Mouse (Mus musculus) stomach, embryonic 16.5 days (tissue): ENCODE results near the gene Incenp. TPM values are rescaled to one million over a fixed set of nuclear protein-coding genes. Genes with fewer than 3 reads are reported as not detected.
"Not testable (repeated sequence)": the region's sequence is repeated elsewhere in the genome, so short reads cannot be mapped to it uniquely, and the experiment has no call there.

Experiments
- ATAC-seq: fragments of 200-750 bp; cut with Nextera tagmentation; 2 replicates; pipeline ENCODE4 v1.8.0; 2017; ENCODE audit warnings: moderate number of reproducible peaks, moderate TSS enrichment; ENCODE audit not compliant: insufficient read depth, low FRiP score
- H3K27ac ChIP-seq: fragments of 300-500 bp; sonication (generic); 2 replicates; pipeline ENCODE4 v1.5.1; 2014; ENCODE audit warnings: low read length
- H3K27me3 ChIP-seq: fragments of 300-500 bp; sonication (generic); 2 replicates; pipeline ENCODE4 v1.6.1; 2014; ENCODE audit warnings: low read length, control low read depth, mixed read lengths; ENCODE audit not compliant: control insufficient read depth, insufficient read depth
- H3K36me3 ChIP-seq: fragments of 300-500 bp; sonication (generic); 2 replicates; pipeline ENCODE4 v1.6.1; 2014; ENCODE audit warnings: low read length; ENCODE audit not compliant: control insufficient read depth, insufficient read depth
- H3K4me1 ChIP-seq: fragments of 300-500 bp; sonication (generic); 2 replicates; pipeline ENCODE4 v1.6.1; 2014; ENCODE audit warnings: low read length, control low read depth, mixed read lengths; ENCODE audit not compliant: control insufficient read depth, insufficient read depth
- H3K4me2 ChIP-seq: fragments of 300-500 bp; sonication (generic); 2 replicates; pipeline ENCODE4 v1.6.1; 2014; ENCODE audit warnings: low read depth, low read length, mixed read lengths
- H3K4me3 ChIP-seq: fragments of 300-500 bp; sonication (generic); replicated peaks from 2 replicates; pipeline ENCODE4 v1.5.1; 2014; ENCODE audit warnings: mild to moderate bottlenecking, low read length
- H3K9ac ChIP-seq: fragments of 300-500 bp; sonication (generic); 2 replicates; pipeline ENCODE4 v1.6.1; 2014; ENCODE audit warnings: low read length
- H3K9me3 ChIP-seq: fragments of 300-500 bp; sonication (generic); replicated peaks from 2 replicates; pipeline ENCODE4 v1.6.1; 2016; ENCODE audit warnings: low read length, control low read depth; ENCODE audit not compliant: control insufficient read depth
- WGBS: fragments of 180-500 bp; shearing (Covaris S2); extraction: QIAGEN DNeasy Blood & Tissue Kit; methylation state at CpG from one replicate; pipeline ENCODE4 v1.1.7; 2014; 5-methylcytosine and 5-hydroxymethylcytosine counted together
- polyA plus RNA-seq: library from polyadenylated mRNA; unstranded; fragments of >200 nt; fragmentation: Nextera tagmentation; extraction: Ambion mirVana; gene quantifications from 2 replicates; pipeline ENCODE4 v1.2.1, GENCODE M21; 2015

The Incenp gene
- polyA plus RNA-seq, 1 experiment from 2014 or later = 73.6 TPM

DNA sequence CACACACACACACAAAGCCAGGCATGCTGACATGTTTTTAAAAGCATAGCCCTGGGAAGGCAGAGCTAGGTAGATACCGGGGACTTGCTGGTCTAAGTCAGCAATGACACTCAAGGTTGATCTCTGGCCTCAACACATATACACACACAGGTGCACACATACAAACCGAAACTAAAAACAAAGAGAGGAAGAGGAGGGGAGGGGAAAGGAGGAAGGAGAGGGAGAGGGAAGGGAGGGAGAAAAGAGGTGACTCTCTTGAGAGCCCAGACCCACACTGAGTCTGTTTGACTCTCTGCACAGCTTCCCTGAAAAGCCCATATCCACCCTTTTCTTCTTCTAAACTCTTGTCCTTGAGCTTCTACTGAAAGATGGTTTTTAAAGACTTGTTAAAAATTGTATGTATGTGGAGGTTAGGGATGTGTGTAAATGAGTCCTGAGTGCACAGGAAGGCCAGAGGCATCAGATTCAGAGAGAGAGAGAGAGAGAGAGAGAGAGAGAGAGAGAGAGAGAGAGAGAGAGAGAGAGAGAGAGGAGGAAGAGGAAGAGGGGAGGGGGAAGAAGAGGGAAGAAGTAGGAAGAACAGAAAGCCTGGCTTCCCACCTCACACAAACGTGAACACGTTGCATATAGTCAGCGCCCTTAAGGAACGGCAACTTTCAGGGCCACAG lies 38.9 kb upstream of the Incenp start:
- no peak overlapping the region for H3K4me2 ChIP-seq
- H3K4me3 ChIP-seq = no peak overlapping the region
- no peaks in the 10 kb centered on the region for H3K27me3 ChIP-seq
- no peak for ATAC-seq
- H3K4me1 ChIP-seq = peaks cover 4% of the 10 kb centered on the region; the same call in 1 of the 2 replicates
- no peaks in the 10 kb centered on the region for H3K9me3 ChIP-seq
- no peak overlapping the region for H3K9ac ChIP-seq
- no peak overlapping the region for H3K27ac ChIP-seq
- H3K36me3 ChIP-seq = no peaks in the 10 kb centered on the region
- 71% methylated on average over 6 of the region's 6 CpGs for WGBS

DNA sequence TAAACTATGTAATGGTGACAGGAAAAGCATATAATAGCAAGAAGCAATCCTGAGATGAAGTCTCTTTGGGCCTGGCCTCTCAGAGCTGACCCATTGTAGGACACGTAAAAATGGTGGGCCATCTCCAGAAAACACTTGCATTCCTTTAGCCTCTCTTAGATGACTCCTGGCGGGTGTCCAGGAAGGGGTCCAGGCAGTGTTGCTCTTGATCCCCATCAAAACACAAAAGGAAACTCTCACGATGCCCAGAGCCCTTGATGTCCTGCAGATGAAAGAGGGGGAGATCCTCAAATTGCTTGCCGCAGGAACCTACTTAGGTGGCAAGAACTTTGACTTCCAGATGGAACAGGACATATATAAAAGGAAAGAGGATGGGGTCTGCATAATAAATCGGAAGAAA lies 38.1 kb upstream of the Incenp start:
- Histone ChIP-seq H3K4me1 (no peaks in the 10 kb centered on the region), H3K4me2 (no peak overlapping the region), H3K4me3 (no peak overlapping the region), H3K9ac (no peak overlapping the region), H3K9me3 (no peaks in the 10 kb centered on the region), H3K36me3 (no peaks in the 10 kb centered on the region), H3K27ac (no peak overlapping the region), H3K27me3 (no peaks in the 10 kb centered on the region)
- no peak for ATAC-seq
- 62% methylated on average over 5 of the region's 5 CpGs for WGBS

- H3K4me3 ChIP-seq = no peak overlapping the region
- no peaks in the 10 kb centered on the region for H3K9me3 ChIP-seq
- H3K9ac ChIP-seq = no peak overlapping the region
- no peaks in the 10 kb centered on the region for H3K27me3 ChIP-seq
- ATAC-seq = no peak
- H3K36me3 ChIP-seq = no peaks in the 10 kb centered on the region
- H3K4me1 ChIP-seq = no peaks in the 10 kb centered on the region
- H3K4me2 ChIP-seq = no peak overlapping the region
- no peak overlapping the region for H3K27ac ChIP-seq
- WGBS = 61% methylated on average over 5 of the region's 5 CpGs
Measured at GRCm38 (mm10) chr19:9936579-9936978, 37.2 kb upstream of the Incenp start.

- no peak overlapping the region for H3K9ac ChIP-seq
- no peak overlapping the region for H3K4me2 ChIP-seq
- H3K4me3 ChIP-seq = no peak overlapping the region
- H3K4me1 ChIP-seq = no peaks in the 10 kb centered on the region
- WGBS = 55% methylated on average over 2 of the region's 2 CpGs
- H3K9me3 ChIP-seq = no peaks in the 10 kb centered on the region
- H3K27ac ChIP-seq = no peak overlapping the region
- H3K36me3 ChIP-seq = no peaks in the 10 kb centered on the region
- no peak for ATAC-seq
- no peaks in the 10 kb centered on the region for H3K27me3 ChIP-seq
Measured at GRCm38 (mm10) chr19:9933908-9934307, 34.6 kb upstream of the Incenp start.

GRCm38 (mm10) chr19:9931167-9931607 lies 31.8 kb upstream of the Incenp start:
- not testable (repeated sequence) for H3K4me1 ChIP-seq, H3K9me3 ChIP-seq, H3K36me3 ChIP-seq, H3K4me2 ChIP-seq, H3K4me3 ChIP-seq, H3K9ac ChIP-seq, H3K27me3 ChIP-seq, H3K27ac ChIP-seq
- ATAC-seq = peak; percentile 65
- 77% methylated on average over 2 of the region's 2 CpGs for WGBS

GRCm38 (mm10) chr19:9928089-9928488 lies 28.7 kb upstream of the Incenp start:
- no peak overlapping the region for H3K27ac ChIP-seq
- no peaks in the 10 kb centered on the region for H3K27me3 ChIP-seq
- H3K9ac ChIP-seq = no peak overlapping the region
- no peak overlapping the region for H3K4me3 ChIP-seq
- ATAC-seq = no peak
- 85% methylated on average over 9 of the region's 9 CpGs for WGBS
- no peak overlapping the region for H3K4me2 ChIP-seq
- no peaks in the 10 kb centered on the region for H3K9me3 ChIP-seq
- peaks cover 2% of the 10 kb centered on the region; the same call in 1 of the 2 replicates for H3K4me1 ChIP-seq
- H3K36me3 ChIP-seq = no peaks in the 10 kb centered on the region

GRCm38 (mm10) chr19:9924769-9925272 lies 25.5 kb upstream of the Incenp start:
- no peak overlapping the region for H3K9ac ChIP-seq
- no peaks in the 10 kb centered on the region for H3K9me3 ChIP-seq
- no peaks in the 10 kb centered on the region for H3K27me3 ChIP-seq
- no peaks in the 10 kb centered on the region for H3K36me3 ChIP-seq
- H3K27ac ChIP-seq = no peak overlapping the region
- ATAC-seq = no peak
- H3K4me2 ChIP-seq = no peak overlapping the region
- H3K4me3 ChIP-seq = no peak overlapping the region
- peaks cover 8% of the 10 kb centered on the region; the same call in 1 of the 2 replicates for H3K4me1 ChIP-seq
- 42% methylated on average over 8 of the region's 8 CpGs for WGBS

DNA sequence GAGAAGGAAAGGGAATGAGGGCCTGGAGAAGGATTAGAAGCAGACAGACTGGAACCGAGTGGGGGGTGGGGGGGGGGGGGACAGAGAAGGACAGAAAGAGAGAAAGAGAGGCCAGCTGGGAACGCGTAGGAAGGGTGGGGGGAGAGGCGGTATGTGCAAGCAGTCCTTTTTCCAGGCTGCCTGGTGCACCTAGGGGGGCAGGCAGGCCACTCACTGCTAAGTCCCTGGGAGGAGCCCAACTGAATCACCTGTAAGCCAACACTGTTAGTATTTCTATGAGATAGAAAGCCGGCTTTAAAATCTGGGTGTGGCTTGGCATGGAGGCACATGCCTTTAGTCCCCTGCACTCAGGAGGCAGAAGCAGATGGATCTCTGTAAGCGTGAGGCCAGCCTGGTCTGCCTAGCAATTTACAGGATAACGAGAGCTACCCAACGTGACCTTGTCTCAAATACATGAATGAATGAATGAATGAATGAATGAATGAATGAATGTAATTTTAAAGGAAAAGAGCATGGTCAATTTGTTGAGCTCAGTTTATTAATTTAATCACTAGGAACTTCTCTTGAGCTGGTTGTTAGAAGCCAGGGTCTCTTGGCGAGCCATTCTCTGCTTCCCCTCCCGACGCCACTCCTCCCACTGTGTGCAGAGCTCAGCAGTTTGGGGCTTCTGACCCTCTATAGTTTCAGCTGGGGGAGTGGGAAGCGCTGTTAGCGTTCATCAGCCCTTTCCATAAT lies 24.9 kb upstream of the Incenp start:
- H3K36me3 ChIP-seq = no peaks in the 10 kb centered on the region
- H3K9ac ChIP-seq = no peak overlapping the region
- ATAC-seq = peak; percentile 36; the same call in 1 of the 2 replicates
- H3K4me2 ChIP-seq = no peak overlapping the region
- H3K27me3 ChIP-seq = no peaks in the 10 kb centered on the region
- WGBS = 35% methylated on average over 13 of the region's 13 CpGs
- H3K9me3 ChIP-seq = no peaks in the 10 kb centered on the region
- H3K4me1 ChIP-seq = peaks cover 8% of the 10 kb centered on the region; the same call in 1 of the 2 replicates
- H3K27ac ChIP-seq = no peak overlapping the region
- no peak overlapping the region for H3K4me3 ChIP-seq

- Histone ChIP-seq H3K9me3 (no peaks in the 10 kb centered on the region), H3K36me3 (no peaks in the 10 kb centered on the region), H3K9ac (no peak overlapping the region), H3K4me2 (no peak overlapping the region), H3K27me3 (no peaks in the 10 kb centered on the region), H3K4me3 (no peak overlapping the region), H3K4me1 (peaks cover 8% of the 10 kb centered on the region; the same call in 1 of the 2 replicates), H3K27ac (no peak overlapping the region)
- ATAC-seq = no peak
Measured at GRCm38 (mm10) chr19:9923048-9923447, 23.7 kb upstream of the Incenp start.
